Mouse (Mus musculus): ENCODE data around the gene Igf1. TPM values are rescaled to one million over a fixed set of nuclear protein-coding genes. Genes with fewer than 3 reads are reported as not detected.

Gene Igf1
- polyA plus RNA-seq, 1 experiment from 2014 or later: 23.7 TPM

DNA sequence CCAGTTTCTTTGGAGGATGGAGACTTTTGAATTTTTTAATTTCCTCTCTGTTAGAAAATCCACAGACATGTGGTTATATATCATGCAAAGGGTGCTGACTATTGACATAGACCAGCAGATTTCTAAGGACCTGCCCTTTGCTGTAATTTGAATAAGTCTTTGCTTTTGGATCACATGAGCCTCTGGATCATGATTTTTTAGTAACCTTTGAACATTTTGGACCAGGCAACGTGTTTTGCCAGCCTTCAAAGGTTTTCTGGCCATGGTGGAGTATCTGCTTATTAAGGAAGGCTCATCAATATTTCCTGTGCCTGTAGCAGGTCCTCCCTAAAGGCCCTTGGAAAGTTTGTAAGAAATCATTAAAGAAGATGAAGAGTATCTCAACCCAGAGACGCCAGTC, 37.3 kb downstream of the Igf1 start:
- DNase-seq (ENCODE audit: low spot score): no peak
- no peak overlapping the region for H3K9ac ChIP-seq (ENCODE audit: low read length)
- H3K36me3 ChIP-seq (ENCODE audit: control insufficient read depth, insufficient read depth, low read length): no peaks in the 10 kb centered on the region
- H3K4me2 ChIP-seq (ENCODE audit: low read depth, low read length, severe bottlenecking): no peak overlapping the region
- no peaks in the 10 kb centered on the region for H3K4me1 ChIP-seq (replicated peaks; ENCODE audit: control insufficient read depth, insufficient read depth, low read length)
- ATAC-seq (replicated peaks; ENCODE audit: low FRiP score): no peak
- H3K4me3 ChIP-seq (ENCODE audit: low read depth, low read length): no peak overlapping the region
- H3K27me3 ChIP-seq (ENCODE audit: control insufficient read depth, insufficient read depth, low read length): no peaks in the 10 kb centered on the region
- no peaks in the 10 kb centered on the region for H3K9me3 ChIP-seq (ENCODE audit: control insufficient read depth, low read length)
- H3K27ac ChIP-seq (ENCODE audit: low read depth, low read length): no peak overlapping the region
- 66% methylated on average over 2 of the region's 2 CpGs for WGBS

- Histone ChIP-seq H3K27me3 (ENCODE audit: control insufficient read depth, insufficient read depth, low read length) (no peaks in the 10 kb centered on the region), H3K9me3 (ENCODE audit: control insufficient read depth, low read length) (no peaks in the 10 kb centered on the region), H3K4me2 (ENCODE audit: low read depth, low read length, severe bottlenecking) (no peak overlapping the region), H3K36me3 (ENCODE audit: control insufficient read depth, insufficient read depth, low read length) (no peaks in the 10 kb centered on the region), H3K9ac (ENCODE audit: low read length) (no peak overlapping the region), H3K27ac (ENCODE audit: low read depth, low read length) (no peak overlapping the region), H3K4me1 (replicated peaks; ENCODE audit: control insufficient read depth, insufficient read depth, low read length) (no peaks in the 10 kb centered on the region), H3K4me3 (ENCODE audit: low read depth, low read length) (no peak overlapping the region)
- DNase-seq (ENCODE audit: low spot score) (no peak), ATAC-seq (replicated peaks; ENCODE audit: low FRiP score) (no peak)
- 93% methylated on average over 4 of the region's 4 CpGs for WGBS
Observed at GRCm38 (mm10) chr10:87897331-87897730, 39.3 kb downstream of the Igf1 start.

GRCm38 (mm10) chr10:87898826-87899225, 40.8 kb downstream of the Igf1 start:
- Histone ChIP-seq H3K9ac (ENCODE audit: low read length) (no peak overlapping the region), H3K4me1 (replicated peaks; ENCODE audit: control insufficient read depth, insufficient read depth, low read length) (no peaks in the 10 kb centered on the region), H3K27ac (ENCODE audit: low read depth, low read length) (no peak overlapping the region), H3K9me3 (ENCODE audit: control insufficient read depth, low read length) (no peaks in the 10 kb centered on the region), H3K4me3 (ENCODE audit: low read depth, low read length) (no peak overlapping the region), H3K4me2 (ENCODE audit: low read depth, low read length, severe bottlenecking) (no peak overlapping the region), H3K27me3 (ENCODE audit: control insufficient read depth, insufficient read depth, low read length) (no peaks in the 10 kb centered on the region), H3K36me3 (ENCODE audit: control insufficient read depth, insufficient read depth, low read length) (no peaks in the 10 kb centered on the region)
- DNase-seq (ENCODE audit: low spot score): no peak
- ATAC-seq (replicated peaks; ENCODE audit: low FRiP score): no peak
- 82% methylated on average over 3 of the region's 3 CpGs for WGBS

DNA sequence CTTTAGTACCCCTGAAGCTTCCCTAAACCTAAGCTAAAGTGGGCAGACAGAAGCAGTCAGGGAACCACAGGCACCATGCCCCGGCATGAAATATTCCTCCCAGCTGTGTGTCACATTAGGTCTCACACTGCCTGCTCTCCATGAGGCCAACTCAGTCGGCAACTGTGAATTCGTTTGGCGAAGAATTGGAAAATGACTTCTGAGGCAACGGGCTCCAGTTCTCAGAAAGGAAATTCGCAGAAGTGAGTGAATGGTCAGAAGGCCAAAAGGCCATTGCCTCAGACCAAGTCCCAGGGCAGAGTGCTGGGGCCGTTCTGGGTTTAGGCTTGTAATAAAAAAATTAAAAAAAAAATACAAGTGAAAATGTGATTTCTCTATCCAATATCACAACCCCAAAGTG, 43.9 kb downstream of the Igf1 start:
- Histone ChIP-seq H3K36me3 (ENCODE audit: control insufficient read depth, insufficient read depth, low read length) (no peaks in the 10 kb centered on the region), H3K4me3 (ENCODE audit: low read depth, low read length) (no peak overlapping the region), H3K9ac (ENCODE audit: low read length) (no peak overlapping the region), H3K4me2 (ENCODE audit: low read depth, low read length, severe bottlenecking) (no peak overlapping the region), H3K4me1 (replicated peaks; ENCODE audit: control insufficient read depth, insufficient read depth, low read length) (no peaks in the 10 kb centered on the region), H3K27ac (ENCODE audit: low read depth, low read length) (no peak overlapping the region), H3K9me3 (ENCODE audit: control insufficient read depth, low read length) (no peaks in the 10 kb centered on the region), H3K27me3 (ENCODE audit: control insufficient read depth, insufficient read depth, low read length) (no peaks in the 10 kb centered on the region)
- DNase-seq (ENCODE audit: low spot score): no peak
- WGBS: 78% methylated on average over 7 of the region's 7 CpGs
- no peak for ATAC-seq (replicated peaks; ENCODE audit: low FRiP score)

DNA sequence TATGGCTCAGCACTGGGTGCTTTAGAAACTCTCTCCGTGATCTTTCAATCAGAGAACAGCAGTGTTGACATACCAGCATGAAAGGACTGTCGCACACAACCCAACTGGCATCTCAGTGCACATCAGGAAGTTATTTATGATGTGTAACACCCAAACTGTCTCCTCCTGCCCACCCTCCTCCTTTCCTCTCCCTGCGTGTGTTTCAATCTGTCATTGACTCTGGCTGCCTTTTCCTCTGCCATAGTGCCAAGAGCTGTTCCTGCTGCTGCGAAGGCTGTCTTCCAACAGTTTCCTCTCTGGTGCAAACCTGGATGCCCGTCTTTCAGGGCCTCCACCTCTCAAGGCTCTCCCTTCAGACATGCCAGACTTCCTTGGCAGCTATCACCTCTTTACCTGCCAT, 46.3 kb downstream of the Igf1 start:
- H3K9ac ChIP-seq (ENCODE audit: low read length): no peak overlapping the region
- 83% methylated on average over 5 of the region's 5 CpGs for WGBS
- H3K27me3 ChIP-seq (ENCODE audit: control insufficient read depth, insufficient read depth, low read length): no peaks in the 10 kb centered on the region
- no peak overlapping the region for H3K4me3 ChIP-seq (ENCODE audit: low read depth, low read length)
- no peak overlapping the region for H3K4me2 ChIP-seq (ENCODE audit: low read depth, low read length, severe bottlenecking)
- H3K4me1 ChIP-seq (replicated peaks; ENCODE audit: control insufficient read depth, insufficient read depth, low read length): no peaks in the 10 kb centered on the region
- DNase-seq (ENCODE audit: low spot score): no peak
- H3K36me3 ChIP-seq (ENCODE audit: control insufficient read depth, insufficient read depth, low read length): no peaks in the 10 kb centered on the region
- ATAC-seq (replicated peaks; ENCODE audit: low FRiP score): no peak
- H3K9me3 ChIP-seq (ENCODE audit: control insufficient read depth, low read length): no peaks in the 10 kb centered on the region
- no peak overlapping the region for H3K27ac ChIP-seq (ENCODE audit: low read depth, low read length)

- H3K27ac ChIP-seq (ENCODE audit: low read depth, low read length): no peak overlapping the region
- ATAC-seq (replicated peaks; ENCODE audit: low FRiP score) (no peak), DNase-seq (ENCODE audit: low spot score) (no peak)
- no peaks in the 10 kb centered on the region for H3K4me1 ChIP-seq (replicated peaks; ENCODE audit: control insufficient read depth, insufficient read depth, low read length)
- H3K4me2 ChIP-seq (ENCODE audit: low read depth, low read length, severe bottlenecking): no peak overlapping the region
- no peaks in the 10 kb centered on the region for H3K36me3 ChIP-seq (ENCODE audit: control insufficient read depth, insufficient read depth, low read length)
- WGBS: 81% methylated on average over 3 of the region's 3 CpGs
- no peak overlapping the region for H3K9ac ChIP-seq (ENCODE audit: low read length)
- no peak overlapping the region for H3K4me3 ChIP-seq (ENCODE audit: low read depth, low read length)
- no peaks in the 10 kb centered on the region for H3K27me3 ChIP-seq (ENCODE audit: control insufficient read depth, insufficient read depth, low read length)
- no peaks in the 10 kb centered on the region for H3K9me3 ChIP-seq (ENCODE audit: control insufficient read depth, low read length)
Observed at GRCm38 (mm10) chr10:87905087-87905486, 47.0 kb downstream of the Igf1 start.

- WGBS: 93% methylated on average over 3 of the region's 3 CpGs
- Histone ChIP-seq H3K9ac (ENCODE audit: low read length) (no peak overlapping the region), H3K4me2 (ENCODE audit: low read depth, low read length, severe bottlenecking) (no peak overlapping the region), H3K36me3 (ENCODE audit: control insufficient read depth, insufficient read depth, low read length) (no peaks in the 10 kb centered on the region), H3K27ac (ENCODE audit: low read depth, low read length) (no peak overlapping the region), H3K4me3 (ENCODE audit: low read depth, low read length) (no peak overlapping the region), H3K27me3 (ENCODE audit: control insufficient read depth, insufficient read depth, low read length) (no peaks in the 10 kb centered on the region), H3K9me3 (ENCODE audit: control insufficient read depth, low read length) (no peaks in the 10 kb centered on the region), H3K4me1 (replicated peaks; ENCODE audit: control insufficient read depth, insufficient read depth, low read length) (no peaks in the 10 kb centered on the region)
- ATAC-seq (replicated peaks; ENCODE audit: low FRiP score): no peak
- no peak for DNase-seq (ENCODE audit: low spot score)
Observed at GRCm38 (mm10) chr10:87906121-87906520, 48.1 kb downstream of the Igf1 start.

GRCm38 (mm10) chr10:87906757-87907307, 48.8 kb downstream of the Igf1 start:
- Histone ChIP-seq H3K4me1 (replicated peaks; ENCODE audit: control insufficient read depth, insufficient read depth, low read length) (no peaks in the 10 kb centered on the region), H3K9ac (ENCODE audit: low read length) (no peak overlapping the region), H3K4me2 (ENCODE audit: low read depth, low read length, severe bottlenecking) (no peak overlapping the region), H3K9me3 (ENCODE audit: control insufficient read depth, low read length) (no peaks in the 10 kb centered on the region), H3K27ac (ENCODE audit: low read depth, low read length) (no peak overlapping the region), H3K36me3 (ENCODE audit: control insufficient read depth, insufficient read depth, low read length) (no peaks in the 10 kb centered on the region), H3K27me3 (ENCODE audit: control insufficient read depth, insufficient read depth, low read length) (no peaks in the 10 kb centered on the region), H3K4me3 (ENCODE audit: low read depth, low read length) (no peak overlapping the region)
- DNase-seq (ENCODE audit: low spot score): no peak
- WGBS: 83% methylated on average over 2 of the region's 2 CpGs
- no peak for ATAC-seq (replicated peaks; ENCODE audit: low FRiP score)

- H3K4me3 ChIP-seq (ENCODE audit: low read depth, low read length): no peak overlapping the region
Observed at GRCm38 (mm10) chr10:87913852-87914251, 55.8 kb downstream of the Igf1 start.

More at GRCm38 (mm10) chr10:87913852-87914251, 55.8 kb downstream of the Igf1 start:
- WGBS: 90% methylated on average over 3 of the region's 3 CpGs
- H3K4me2 ChIP-seq (ENCODE audit: low read depth, low read length, severe bottlenecking): no peak overlapping the region
- no peak overlapping the region for H3K9ac ChIP-seq (ENCODE audit: low read length)
- H3K27ac ChIP-seq (ENCODE audit: low read depth, low read length): no peak overlapping the region
- H3K36me3 ChIP-seq (ENCODE audit: control insufficient read depth, insufficient read depth, low read length): no peaks in the 10 kb centered on the region
- DNase-seq (ENCODE audit: low spot score): no peak
- no peaks in the 10 kb centered on the region for H3K9me3 ChIP-seq (ENCODE audit: control insufficient read depth, low read length)
- no peak for ATAC-seq (replicated peaks; ENCODE audit: low FRiP score)
- no peaks in the 10 kb centered on the region for H3K27me3 ChIP-seq (ENCODE audit: control insufficient read depth, insufficient read depth, low read length)
- no peaks in the 10 kb centered on the region for H3K4me1 ChIP-seq (replicated peaks; ENCODE audit: control insufficient read depth, insufficient read depth, low read length)

Measured in forebrain, embryonic 11.5 days (tissue).